Mouse (Mus musculus) C2C12 (cell line): ENCODE measurements around the gene Odf2.
"Not testable (repeated sequence)": the region's sequence is repeated elsewhere in the genome, so short reads cannot be mapped to it uniquely, and the experiment has no call there.

Experiments
- CEBPB ChIP-seq: IDR thresholded peaks from one replicate; pipeline ENCODE4 v1.6.1; 2011; ENCODE audit warnings: low read depth, mild to moderate bottlenecking, control low read depth, moderate library complexity
- CTCF ChIP-seq: IDR thresholded peaks from one replicate; pipeline ENCODE4 v1.5.1; 2011; ENCODE audit not compliant: control insufficient read depth, insufficient read depth, insufficient read length
- FOSL1 ChIP-seq: IDR thresholded peaks from one replicate; pipeline ENCODE4 v1.8.0; 2011; ENCODE audit warnings: mild to moderate bottlenecking, low read length; ENCODE audit not compliant: poor library complexity, insufficient read depth, severe bottlenecking
- MAX ChIP-seq: IDR thresholded peaks from one replicate; pipeline ENCODE4 v1.6.1; 2011; ENCODE audit warnings: mild to moderate bottlenecking, control low read depth
- MYOD1 ChIP-seq: IDR thresholded peaks from one replicate; pipeline ENCODE4 v1.6.1; 2011; ENCODE audit warnings: low read depth; ENCODE audit not compliant: control insufficient read depth, insufficient read length
- MYOG ChIP-seq: IDR thresholded peaks from one replicate; pipeline ENCODE4 v1.6.1; 2011; ENCODE audit not compliant: control insufficient read depth, insufficient read length; ENCODE audit errors: extremely low read depth
- USF1 ChIP-seq: IDR thresholded peaks from one replicate; pipeline ENCODE4 v1.6.1; 2011; ENCODE audit warnings: low read depth, mild to moderate bottlenecking, control low read depth, moderate library complexity

- not testable (repeated sequence) for TF ChIP-seq MYOG, CEBPB, CTCF, MAX, USF1, MYOD1, FOSL1
Observed at GRCm38 (mm10) chr2:29908171-29908570, 19.1 kb downstream of the Odf2 start.
